Mouse (Mus musculus): ENCODE measurements around the gene Casc1. TPM values are rescaled to one million over a fixed set of nuclear protein-coding genes. Genes with fewer than 3 reads are reported as not detected.

Gene Casc1
- polyA plus RNA-seq, 2 experiments, result 0.09 to 0.19 TPM

DNA sequence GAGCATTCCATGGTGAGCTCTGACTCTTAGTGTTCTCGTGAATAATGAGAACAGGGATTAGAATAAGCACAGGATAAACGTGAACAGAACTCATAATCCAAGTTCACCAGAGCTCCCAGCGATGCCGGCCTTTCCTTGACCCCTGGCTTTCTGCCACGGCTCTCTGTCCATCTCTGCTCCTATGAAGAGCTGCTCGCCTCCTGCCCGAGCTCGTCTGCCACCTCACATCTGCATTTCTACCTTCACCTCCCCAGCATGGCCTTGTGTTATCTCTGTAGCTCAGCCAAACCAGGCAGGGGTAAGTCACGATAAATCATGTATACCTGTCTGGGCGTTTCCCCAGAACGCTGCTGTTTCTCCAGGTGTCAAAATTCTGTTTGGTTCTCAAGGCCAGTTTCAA lies 70.1 kb downstream of the Casc1 start:
- Histone ChIP-seq H3K27ac (no peak overlapping the region), H3K9me3 (ENCODE audit: control insufficient read depth, low read length) (no peaks in the 10 kb centered on the region), H3K4me3 (ENCODE audit: insufficient read depth in 1 of 2, low read depth in 2 of 2, low read length in 2 of 2) (no peak overlapping the region), H3K9ac (replicated peaks) (no peak overlapping the region), H3K4me1 (replicated peaks; ENCODE audit: control insufficient read depth in 2 of 2, insufficient read depth in 2 of 2, low read length in 1 of 2) (peaks cover 0 to 6% of the 10 kb centered on the region in 2 experiments; a peak in 2 of 4 replicates), H3K4me2 (ENCODE audit: low read depth) (no peak overlapping the region), H3K27me3 (ENCODE audit: control insufficient read depth, insufficient read depth, low read length) (no peaks in the 10 kb centered on the region), H3K36me3 (replicated peaks; ENCODE audit: control insufficient read depth, insufficient read depth, low read depth) (no peaks in the 10 kb centered on the region)
- WGBS (ENCODE audit: insufficient replicate concordance), result 66% methylated on average over 11 of the region's 11 CpGs
- TF ChIP-seq CTCF (IDR thresholded peaks at IDR 0.05; ENCODE audit: low read depth), result no peak
- no peak for TF ChIP-seq EP300 (IDR thresholded peaks at IDR 0.05; ENCODE audit: low read depth)
- no peak for ATAC-seq (ENCODE audit: insufficient read depth)
- no peak for DNase-seq (ENCODE audit: low read depth in 3 of 3, low spot score in 3 of 3)

DNA sequence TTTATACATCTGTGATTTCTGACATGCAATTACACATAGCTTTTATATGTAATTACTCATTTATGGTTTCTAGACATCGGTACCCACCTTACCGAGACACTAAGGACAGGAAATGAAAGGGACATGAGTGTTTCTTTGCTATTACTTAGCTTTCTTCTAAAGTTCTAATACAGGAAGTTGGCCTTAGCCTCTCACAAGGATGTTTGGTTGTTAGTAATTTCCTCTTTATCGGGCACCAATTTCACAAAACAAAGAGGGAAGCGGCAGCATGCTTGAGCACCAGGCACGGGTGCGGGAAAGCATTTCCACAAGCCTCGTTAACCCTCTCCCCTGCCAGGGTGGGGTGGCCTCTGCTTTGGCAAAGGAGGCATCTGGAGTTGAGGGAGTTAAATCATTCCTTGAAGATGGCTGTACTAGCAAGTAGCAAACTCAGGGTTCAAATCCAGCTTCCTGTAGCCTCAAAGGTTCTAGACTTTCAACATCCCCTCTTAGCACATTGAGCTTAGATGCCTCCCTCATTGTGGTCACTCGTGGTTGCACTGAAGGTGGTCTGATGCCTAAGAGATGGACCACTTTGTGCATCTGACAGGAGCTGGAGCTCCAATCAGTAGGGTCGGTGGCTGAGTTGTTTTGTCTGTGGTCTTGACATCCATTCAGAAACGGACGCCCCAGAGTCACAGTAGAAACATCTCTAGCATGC lies 70.9 kb downstream of the Casc1 start:
- Histone ChIP-seq H3K4me2 (ENCODE audit: low read depth) (no peak overlapping the region), H3K27ac (no peak overlapping the region), H3K36me3 (replicated peaks; ENCODE audit: control insufficient read depth, insufficient read depth, low read depth) (no peaks in the 10 kb centered on the region), H3K9ac (replicated peaks) (no peak overlapping the region), H3K9me3 (ENCODE audit: control insufficient read depth, low read length) (no peaks in the 10 kb centered on the region), H3K27me3 (ENCODE audit: control insufficient read depth, insufficient read depth, low read length) (no peaks in the 10 kb centered on the region), H3K4me3 (ENCODE audit: insufficient read depth in 1 of 2, low read depth in 2 of 2, low read length in 2 of 2) (no peak overlapping the region), H3K4me1 (replicated peaks; ENCODE audit: control insufficient read depth in 2 of 2, insufficient read depth in 2 of 2, low read length in 1 of 2) (peaks cover 0 to 6% of the 10 kb centered on the region in 2 experiments; a peak in 2 of 4 replicates)
- no peak for TF ChIP-seq EP300 (IDR thresholded peaks at IDR 0.05; ENCODE audit: low read depth)
- TF ChIP-seq CTCF (IDR thresholded peaks at IDR 0.05; ENCODE audit: low read depth), result no peak
- no peak for ATAC-seq (ENCODE audit: insufficient read depth)
- WGBS (ENCODE audit: insufficient replicate concordance), result 44% methylated on average over 11 of the region's 11 CpGs
- no peak for DNase-seq (ENCODE audit: low read depth in 3 of 3, low spot score in 3 of 3)

DNA sequence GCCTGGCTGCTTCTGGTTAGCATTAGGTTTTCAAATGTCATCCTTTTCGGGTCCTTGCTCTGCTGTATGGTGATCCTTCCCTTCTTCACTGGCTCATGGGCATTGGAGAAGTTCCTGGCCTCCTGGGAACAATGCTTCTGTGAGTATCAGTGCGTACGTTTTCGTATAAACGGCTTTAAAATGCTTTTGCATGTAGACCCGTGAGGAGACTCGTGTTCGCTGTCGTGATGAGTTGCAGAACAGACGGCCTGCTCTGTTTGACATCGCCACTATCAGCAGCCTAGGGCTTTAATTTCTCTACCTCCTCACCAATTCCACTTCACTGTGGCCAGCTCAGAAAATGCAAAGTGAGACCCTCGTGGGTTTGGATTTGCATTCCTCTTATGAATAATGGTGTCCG lies 71.6 kb downstream of the Casc1 start:
- H3K27ac ChIP-seq, result no peak overlapping the region
- ATAC-seq (ENCODE audit: insufficient read depth), result no peak
- H3K9ac ChIP-seq (replicated peaks), result no peak overlapping the region
- H3K36me3 ChIP-seq (replicated peaks; ENCODE audit: control insufficient read depth, insufficient read depth, low read depth), result no peaks in the 10 kb centered on the region
- H3K27me3 ChIP-seq (ENCODE audit: control insufficient read depth, insufficient read depth, low read length), result no peaks in the 10 kb centered on the region
- TF ChIP-seq CTCF (IDR thresholded peaks at IDR 0.05; ENCODE audit: low read depth) (no peak), EP300 (IDR thresholded peaks at IDR 0.05; ENCODE audit: low read depth) (no peak)
- 76% methylated on average over 13 of the region's 13 CpGs for WGBS (ENCODE audit: insufficient replicate concordance)
- no peak overlapping the region for H3K4me3 ChIP-seq (ENCODE audit: insufficient read depth in 1 of 2, low read depth in 2 of 2, low read length in 2 of 2)
- H3K4me2 ChIP-seq (ENCODE audit: low read depth), result no peak overlapping the region
- no peaks in the 10 kb centered on the region for H3K9me3 ChIP-seq (ENCODE audit: control insufficient read depth, low read length)
- H3K4me1 ChIP-seq (replicated peaks; ENCODE audit: control insufficient read depth in 2 of 2, insufficient read depth in 2 of 2, low read length in 1 of 2), result peaks cover 0 to 6% of the 10 kb centered on the region in 2 experiments; a peak in 2 of 4 replicates
- DNase-seq (ENCODE audit: low read depth in 3 of 3, low spot score in 3 of 3), result no peak

DNA sequence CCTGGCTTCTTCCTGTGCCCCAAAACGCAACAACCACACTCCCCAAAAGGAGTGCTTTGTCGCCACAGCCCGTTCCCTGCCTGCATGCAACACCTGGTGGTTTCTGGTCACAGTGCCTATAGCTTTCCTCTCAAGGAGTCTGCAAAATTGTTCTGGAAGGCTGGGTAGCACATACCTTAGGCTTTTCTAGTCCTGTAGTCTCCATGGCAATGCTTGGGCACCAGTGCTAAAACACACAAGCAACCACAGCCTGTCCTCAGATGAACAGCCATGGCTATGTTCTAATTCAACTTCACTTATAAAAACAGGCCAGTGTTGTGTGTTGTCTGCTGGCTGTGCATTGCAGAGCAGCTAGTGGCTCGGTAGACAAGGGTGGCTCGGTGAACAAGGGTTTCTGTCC lies 74.0 kb downstream of the Casc1 start:
- H3K36me3 ChIP-seq (replicated peaks; ENCODE audit: control insufficient read depth, insufficient read depth, low read depth), result no peaks in the 10 kb centered on the region
- peaks cover 0 to 6% of the 10 kb centered on the region in 2 experiments; a peak in 2 of 4 replicates for H3K4me1 ChIP-seq (replicated peaks; ENCODE audit: control insufficient read depth in 2 of 2, insufficient read depth in 2 of 2, low read length in 1 of 2)
- TF ChIP-seq CTCF (IDR thresholded peaks at IDR 0.05; ENCODE audit: low read depth), result no peak
- TF ChIP-seq EP300 (IDR thresholded peaks at IDR 0.05; ENCODE audit: low read depth), result no peak
- H3K27ac ChIP-seq, result no peak overlapping the region
- no peak overlapping the region for H3K4me2 ChIP-seq (ENCODE audit: low read depth)
- WGBS (ENCODE audit: insufficient replicate concordance), result 71% methylated on average over 5 of the region's 5 CpGs
- no peaks in the 10 kb centered on the region for H3K27me3 ChIP-seq (ENCODE audit: control insufficient read depth, insufficient read depth, low read length)
- no peak overlapping the region for H3K4me3 ChIP-seq (ENCODE audit: insufficient read depth in 1 of 2, low read depth in 2 of 2, low read length in 2 of 2)
- ATAC-seq (ENCODE audit: insufficient read depth) (no peak), DNase-seq (ENCODE audit: low read depth in 3 of 3, low spot score in 3 of 3) (no peak)
- no peak overlapping the region for H3K9ac ChIP-seq (replicated peaks)
- H3K9me3 ChIP-seq (ENCODE audit: control insufficient read depth, low read length), result no peaks in the 10 kb centered on the region

DNA sequence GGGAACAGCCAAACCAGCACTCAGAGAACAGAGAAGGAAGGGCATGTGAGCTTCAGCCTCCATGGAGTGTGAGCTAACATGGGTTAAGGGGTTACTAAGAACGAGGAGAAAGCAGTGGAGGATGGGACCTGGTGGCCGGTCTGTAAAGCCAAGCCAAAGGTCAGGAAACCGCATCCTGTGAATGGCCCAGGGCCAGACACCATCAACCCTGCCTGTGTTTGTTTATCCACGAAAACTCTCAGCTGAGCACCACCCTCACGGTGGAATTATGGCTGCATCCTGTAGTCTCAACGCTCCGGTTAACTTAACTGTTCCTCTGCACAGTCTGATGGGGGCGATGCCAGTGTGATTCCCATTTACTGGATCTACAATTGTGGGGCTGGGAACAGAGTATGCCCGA lies 75.0 kb downstream of the Casc1 start:
- H3K27ac ChIP-seq, result no peak overlapping the region
- DNase-seq (ENCODE audit: low read depth in 3 of 3, low spot score in 3 of 3) (no peak), ATAC-seq (ENCODE audit: insufficient read depth) (no peak; the same call in 1 of the 2 replicates)
- H3K4me3 ChIP-seq (ENCODE audit: insufficient read depth in 1 of 2, low read depth in 2 of 2, low read length in 2 of 2), result no peak overlapping the region
- H3K9me3 ChIP-seq (ENCODE audit: control insufficient read depth, low read length), result no peaks in the 10 kb centered on the region
- no peak overlapping the region for H3K4me2 ChIP-seq (ENCODE audit: low read depth)
- no peaks in the 10 kb centered on the region for H3K36me3 ChIP-seq (replicated peaks; ENCODE audit: control insufficient read depth, insufficient read depth, low read depth)
- no peaks in the 10 kb centered on the region for H3K27me3 ChIP-seq (ENCODE audit: control insufficient read depth, insufficient read depth, low read length)
- peaks cover 0 to 4% of the 10 kb centered on the region in 2 experiments; a peak in 2 of 4 replicates for H3K4me1 ChIP-seq (replicated peaks; ENCODE audit: control insufficient read depth in 2 of 2, insufficient read depth in 2 of 2, low read length in 1 of 2)
- 60% methylated on average over 9 of the region's 9 CpGs for WGBS (ENCODE audit: insufficient replicate concordance)
- no peak overlapping the region for H3K9ac ChIP-seq (replicated peaks)
- no peak for TF ChIP-seq CTCF (IDR thresholded peaks at IDR 0.05; ENCODE audit: low read depth)
- TF ChIP-seq EP300 (IDR thresholded peaks at IDR 0.05; ENCODE audit: low read depth), result no peak

Data from liver, embryonic 14.5 days (tissue).